Mouse (Mus musculus): ENCODE results near the gene Olfr693. TPM values are rescaled to one million over a fixed set of nuclear protein-coding genes. Genes with fewer than 3 reads are reported as not detected.
"Not testable (repeated sequence)": the region's sequence is repeated elsewhere in the genome, so short reads cannot be mapped to it uniquely, and the experiment has no call there.

Olfr693 gene
- not detected for total RNA-seq (2021)

DNA sequence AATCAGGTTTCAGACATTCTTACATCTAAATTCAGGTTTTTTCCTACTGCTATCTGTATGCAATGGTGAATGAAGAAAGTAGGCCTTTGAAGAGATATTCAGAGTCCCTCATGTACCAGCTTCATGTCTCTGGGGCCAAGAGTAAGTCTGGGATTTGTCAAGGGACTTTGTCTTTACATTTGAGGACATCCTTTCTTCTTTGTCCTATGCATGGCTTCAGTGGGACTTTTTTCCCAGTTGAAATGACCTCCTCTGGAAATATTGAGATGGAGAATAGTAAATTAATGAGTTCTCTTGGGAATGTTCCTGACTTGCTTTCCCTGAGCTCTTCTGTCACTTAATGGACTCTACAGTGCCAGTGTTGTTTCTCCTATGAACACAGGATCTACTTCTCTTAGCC lies at the start of gene Olfr693:
Gene Olfr693 (minus strand): TSS at position 101 of the 400 bp plus-strand sequence.
- intact Hi-C loops (cut with DNase I), result no loop called here
- no peak for DNase-seq

DNA sequence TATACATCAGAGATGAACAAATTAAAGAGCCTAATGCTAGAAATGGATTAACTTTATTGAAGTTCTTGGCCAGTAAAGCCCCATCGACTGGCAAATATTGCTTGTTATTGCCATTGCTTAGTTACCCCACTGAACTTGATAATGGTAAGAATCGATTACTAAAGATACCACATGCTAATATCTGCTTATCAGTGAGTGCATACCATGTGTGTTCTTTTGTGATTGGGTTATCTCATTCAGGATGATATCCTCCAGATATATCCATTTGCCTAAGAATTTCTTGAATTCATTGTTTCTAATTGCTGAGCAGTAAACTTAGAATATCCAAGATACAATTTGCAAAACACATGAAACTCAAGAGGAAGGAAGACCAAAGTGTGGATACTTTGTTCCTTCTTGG lies 45.3 kb upstream of the Olfr693 start:
- intact Hi-C loops (cut with DNase I); DNase-seq: not testable (repeated sequence)

DNA sequence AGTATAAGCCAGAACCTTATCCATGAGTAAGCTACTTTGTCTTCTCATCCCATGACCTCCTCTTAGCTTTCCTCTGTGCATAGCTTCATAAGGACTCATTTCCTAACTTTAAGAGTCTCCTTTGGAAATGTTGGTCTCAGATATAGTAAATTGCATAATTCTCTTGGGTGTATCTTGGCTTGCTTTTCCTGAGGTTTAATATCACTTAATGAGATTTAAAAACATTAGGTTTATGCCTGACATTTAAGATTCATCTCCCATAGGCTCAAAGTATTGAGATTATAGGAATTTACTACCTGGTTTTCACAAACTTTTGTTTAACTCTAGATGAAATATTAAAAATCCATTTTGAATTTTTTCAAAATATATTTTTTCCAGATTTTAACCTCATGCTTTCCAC lies 35.9 kb upstream of the Olfr693 start, which contains the start of gene Olfr695:
Gene Olfr695 (minus strand): TSS at position 101 of the 400 bp plus-strand sequence.
- intact Hi-C loops (cut with DNase I), result no loop called here

DNA sequence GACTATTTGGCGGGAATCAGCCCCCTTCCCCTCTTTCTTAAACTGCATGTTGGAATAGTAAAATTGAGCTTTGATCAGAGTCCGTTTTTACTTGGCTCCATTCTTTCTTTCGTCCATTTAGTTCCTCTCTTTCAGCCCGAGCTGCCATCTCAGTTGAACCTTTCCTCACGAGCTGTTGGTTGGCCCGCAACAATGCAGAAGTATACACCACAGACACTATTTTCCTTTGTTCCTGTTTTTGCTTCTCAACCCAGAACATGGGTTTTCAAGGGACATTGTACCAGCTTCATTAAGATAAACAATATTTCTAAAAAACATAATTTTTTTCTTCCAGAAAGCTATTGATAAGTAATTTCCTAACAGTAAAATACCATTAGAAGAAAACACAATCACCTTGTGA lies 31.1 kb upstream of the Olfr693 start:
- no peak for DNase-seq
- intact Hi-C loops (cut with DNase I), result no loop called here

More for the DNA sequence above, 35.9 kb upstream of the Olfr693 start, which contains the start of gene Olfr695:
- no peak for DNase-seq

DNA sequence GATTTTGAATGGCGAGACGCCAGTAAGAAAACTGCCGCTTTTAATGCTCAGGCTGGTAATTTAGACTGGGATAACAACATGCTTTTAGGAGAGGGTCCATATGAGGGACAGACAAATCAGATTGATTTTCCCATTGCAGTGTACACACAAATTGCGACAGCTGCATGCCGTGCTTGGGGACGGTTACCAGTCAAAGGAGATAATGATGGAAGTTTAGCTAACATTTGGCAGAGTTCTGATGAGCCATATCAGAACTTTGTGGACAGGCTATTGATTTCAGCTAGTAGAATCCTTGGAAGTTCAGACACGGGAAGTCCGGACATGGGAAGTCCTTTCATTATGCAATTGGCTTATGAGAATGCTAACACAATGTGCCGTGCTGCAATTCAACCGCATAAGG lies 27.3 kb upstream of the Olfr693 start:
- intact Hi-C loops (cut with DNase I); DNase-seq: not testable (repeated sequence)

DNA sequence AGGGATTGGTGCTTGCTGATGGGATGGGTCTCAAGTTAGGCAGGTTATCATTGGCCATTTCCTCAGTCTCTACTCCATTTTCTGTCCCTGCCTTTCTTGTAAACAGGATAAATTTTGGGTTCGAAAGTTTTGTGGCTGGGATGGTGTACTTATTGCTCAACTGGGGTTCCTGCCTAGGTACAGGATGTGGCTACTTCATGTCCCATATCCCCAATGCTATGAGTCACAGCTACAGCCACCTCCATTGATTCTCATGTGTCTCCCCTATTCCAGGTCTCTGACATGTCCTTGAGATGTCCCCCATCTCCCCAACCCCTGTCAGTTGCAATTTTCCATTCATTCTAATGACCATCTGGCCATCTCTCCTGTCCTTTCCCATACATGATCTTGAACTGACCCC lies 16.5 kb upstream of the Olfr693 start:
- intact Hi-C loops (cut with DNase I), result no loop called here
- no peak for DNase-seq

DNA sequence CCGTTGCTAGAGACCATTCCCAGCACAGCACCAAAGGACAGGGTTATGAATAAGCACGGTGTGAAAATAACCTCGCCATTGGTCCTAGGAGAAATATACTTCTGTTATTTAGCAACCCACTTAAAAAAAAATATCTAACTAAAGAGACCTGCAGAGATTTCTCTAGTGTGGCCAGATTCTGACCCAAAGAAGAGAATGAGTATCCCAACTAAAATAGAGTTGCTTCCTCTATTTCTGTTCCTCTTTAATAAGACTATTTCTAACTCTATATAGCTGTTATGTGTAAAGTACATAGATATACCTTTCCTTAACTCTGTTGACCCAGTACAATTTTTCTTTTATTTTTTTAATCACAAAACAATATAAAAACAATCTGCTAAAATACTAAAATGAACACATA lies 12.6 kb upstream of the Olfr693 start:
- intact Hi-C loops (cut with DNase I), result no loop called here
- no peak for DNase-seq

DNA sequence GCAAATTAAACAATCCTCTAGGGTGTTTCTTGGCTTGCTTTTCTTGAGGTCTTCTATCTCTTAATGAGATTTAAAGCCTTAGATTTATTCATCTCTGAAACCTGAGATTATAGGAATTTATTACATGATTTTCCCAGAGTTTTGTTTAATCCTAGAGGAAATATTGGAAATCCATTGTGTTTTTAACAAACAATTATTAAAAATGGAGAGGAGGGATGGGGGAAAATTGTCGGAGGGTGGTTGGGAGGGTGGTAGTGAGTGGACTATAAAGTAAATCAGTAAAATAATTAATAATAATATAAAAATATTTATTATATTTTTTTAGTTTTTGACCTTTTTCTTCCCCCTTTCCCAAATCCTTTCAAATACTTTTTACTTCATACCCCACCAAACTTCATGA lies 11.3 kb upstream of the Olfr693 start, which contains the start of gene Olfr694:
Gene Olfr694 (minus strand): TSS at position 101 of the 400 bp plus-strand sequence.
- intact Hi-C loops (cut with DNase I), result no loop called here
- no peak for DNase-seq

DNA sequence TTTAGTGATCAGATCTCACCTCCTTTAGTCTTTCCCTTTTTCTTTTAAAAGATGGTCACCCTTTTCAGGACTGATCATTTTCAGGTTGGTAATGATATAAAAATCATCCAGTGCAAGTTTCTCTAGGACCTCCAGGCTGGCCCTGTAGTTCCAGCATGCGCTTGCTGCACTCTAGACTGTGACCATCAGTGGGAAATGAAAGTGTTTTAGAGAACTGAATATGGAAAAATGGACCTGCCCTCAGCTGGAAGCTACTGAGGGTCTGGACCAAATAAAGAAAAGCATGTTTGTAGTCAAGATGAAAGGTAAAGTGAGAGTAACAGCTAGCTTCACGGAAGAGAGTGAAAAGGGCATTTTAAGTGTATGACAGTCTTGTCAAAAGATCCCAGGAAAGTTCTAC lies 5.0 kb upstream of the Olfr693 start:
- no peak for DNase-seq
- intact Hi-C loops (cut with DNase I), result no loop called here

DNA sequence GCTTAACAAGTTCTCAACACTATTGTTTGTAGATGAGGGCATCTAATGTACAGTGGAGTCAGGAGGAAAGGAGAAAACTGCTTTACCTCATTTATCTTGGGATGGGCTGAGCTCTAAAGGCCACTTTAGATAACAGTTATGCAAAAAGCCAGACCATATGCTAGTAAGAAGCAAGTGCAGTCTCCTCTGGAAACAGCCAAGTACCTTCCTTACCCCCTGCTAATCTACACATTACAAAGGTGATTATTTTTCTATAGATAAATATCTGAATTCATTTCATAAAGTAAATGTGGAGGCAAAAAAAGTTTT lies 28.1 kb downstream of the Olfr693 start:
- intact Hi-C loops (cut with DNase I), result no loop called here
- no peak for DNase-seq

DNA sequence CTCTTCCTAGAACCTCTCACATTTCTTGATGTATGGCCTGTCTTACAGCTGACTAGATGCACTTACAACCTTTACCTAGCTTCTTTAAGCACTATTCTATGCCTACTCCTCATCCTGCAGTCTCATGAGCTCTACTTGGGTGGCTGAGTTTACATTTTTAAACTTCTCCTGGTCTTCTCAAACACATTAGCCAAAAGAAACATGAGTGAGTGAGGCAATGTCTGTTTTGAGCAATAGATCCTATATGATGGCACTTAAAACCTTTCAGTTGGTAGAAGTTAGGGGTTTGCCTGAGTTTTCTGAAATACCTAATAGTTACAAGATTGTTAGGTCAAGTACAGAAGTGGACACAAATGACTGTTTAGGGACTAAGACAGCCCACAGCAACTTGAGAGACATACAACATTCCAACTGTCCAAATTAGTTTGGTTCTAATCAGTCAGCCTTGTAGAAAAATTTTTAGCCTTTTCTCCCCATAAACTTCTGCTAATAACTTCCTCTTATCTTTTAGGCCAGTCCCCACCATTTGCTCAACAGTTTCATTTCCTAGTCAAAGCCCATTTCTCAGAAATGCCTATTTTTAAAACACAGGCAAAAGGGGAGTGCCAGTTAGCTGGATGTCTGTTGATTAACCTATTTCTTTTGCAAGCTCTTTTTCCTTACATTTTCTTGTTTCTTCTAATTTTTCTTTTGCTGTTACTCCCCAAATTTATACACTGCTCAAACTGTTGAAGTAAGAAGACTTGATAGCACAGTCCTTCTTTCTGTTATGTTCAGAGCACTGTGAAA lies 28.6 kb downstream of the Olfr693 start:
- intact Hi-C loops (cut with DNase I), result no loop called here
- no peak for DNase-seq

DNA sequence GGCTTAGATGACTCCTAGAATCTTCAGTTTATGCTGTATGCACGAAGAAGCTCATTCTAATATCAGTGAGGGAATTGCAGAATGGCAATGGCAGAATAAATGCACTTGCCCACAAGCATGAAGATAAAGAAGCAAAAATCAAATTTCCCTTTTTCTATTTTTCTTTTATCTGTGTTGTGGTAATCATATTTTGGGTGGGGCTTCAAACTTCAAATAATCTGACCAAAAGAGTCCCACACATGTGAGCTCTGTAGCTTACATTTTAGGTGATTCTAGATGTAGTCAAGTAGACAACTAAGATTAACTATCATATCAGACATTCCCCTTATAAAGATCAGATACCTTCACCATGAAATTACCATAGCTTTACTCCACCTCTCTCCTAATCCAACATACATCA lies 30.6 kb downstream of the Olfr693 start:
- DNase-seq, result no peak
- intact Hi-C loops (cut with DNase I), result no loop called here

DNA sequence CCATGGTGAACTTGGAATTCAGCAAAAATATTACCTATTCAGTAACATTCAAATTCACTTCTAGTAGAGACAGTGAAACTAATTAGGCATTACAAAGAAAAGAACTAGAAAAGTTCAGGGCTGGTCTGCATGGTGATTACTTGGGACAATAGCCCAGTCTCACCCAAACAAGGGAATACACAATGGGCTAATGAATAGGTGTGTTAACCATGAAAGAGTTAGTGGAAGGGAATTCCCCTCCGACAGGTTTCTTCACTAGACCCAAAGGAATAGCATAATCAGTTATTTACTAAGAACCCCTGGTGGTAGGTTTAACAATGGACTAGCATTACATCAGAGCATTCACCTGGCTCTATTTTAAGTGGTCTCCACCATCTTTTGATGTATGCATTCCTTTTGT lies 35.1 kb downstream of the Olfr693 start:
- no peak for DNase-seq
- intact Hi-C loops (cut with DNase I), result no loop called here

DNA sequence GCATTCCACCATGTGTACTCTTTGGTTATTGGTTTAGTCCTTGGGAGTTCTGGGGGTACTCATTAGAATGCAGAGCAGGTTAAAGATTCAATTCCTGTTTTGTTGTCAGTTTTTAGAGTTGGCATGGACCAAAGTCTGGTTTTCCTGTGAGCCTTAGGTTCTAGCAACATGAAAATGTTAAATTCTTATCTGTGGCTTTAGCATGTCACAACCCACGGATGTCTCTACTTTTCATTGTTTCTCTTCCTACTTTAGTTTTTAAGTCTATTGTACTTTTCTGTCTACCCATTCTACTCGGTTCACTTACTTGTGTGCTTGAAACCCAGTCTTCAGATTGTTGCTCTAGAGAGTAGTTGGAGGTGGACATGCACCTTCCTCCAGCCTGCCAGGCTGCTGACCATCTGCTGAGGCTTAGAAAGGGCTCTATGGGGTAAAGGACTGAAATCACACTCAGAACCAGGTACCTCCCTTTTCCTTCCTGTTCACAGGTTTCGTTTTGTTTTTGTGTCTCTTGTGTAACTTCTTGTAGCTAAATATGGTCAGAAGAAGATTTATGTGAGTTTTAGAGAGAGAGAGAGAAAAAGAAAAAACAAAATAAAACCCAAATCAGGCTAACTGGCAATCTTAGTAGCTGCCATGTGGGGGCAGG lies 36.0 kb downstream of the Olfr693 start:
- intact Hi-C loops (cut with DNase I), result no loop called here
- DNase-seq, result no peak

DNA sequence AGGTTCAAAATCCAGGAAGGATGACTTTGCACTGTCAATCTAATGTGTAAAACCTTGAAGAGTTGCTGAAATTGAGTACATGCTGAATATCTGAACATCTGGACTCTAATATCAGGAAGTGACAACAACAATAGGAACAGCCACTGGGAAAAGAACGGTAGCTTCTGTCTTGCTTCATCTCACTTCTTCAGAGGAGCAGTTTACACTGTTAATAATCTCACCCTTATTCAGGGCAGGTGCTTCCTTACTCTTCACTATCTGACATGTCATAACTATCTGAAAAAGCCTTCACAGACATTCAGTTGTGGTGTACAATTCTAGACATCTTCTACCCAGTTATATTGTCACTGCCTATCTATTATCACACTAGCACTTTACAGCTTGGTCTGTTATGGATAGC lies 39.5 kb downstream of the Olfr693 start:
- DNase-seq, result no peak
- intact Hi-C loops (cut with DNase I), result no loop called here

DNA sequence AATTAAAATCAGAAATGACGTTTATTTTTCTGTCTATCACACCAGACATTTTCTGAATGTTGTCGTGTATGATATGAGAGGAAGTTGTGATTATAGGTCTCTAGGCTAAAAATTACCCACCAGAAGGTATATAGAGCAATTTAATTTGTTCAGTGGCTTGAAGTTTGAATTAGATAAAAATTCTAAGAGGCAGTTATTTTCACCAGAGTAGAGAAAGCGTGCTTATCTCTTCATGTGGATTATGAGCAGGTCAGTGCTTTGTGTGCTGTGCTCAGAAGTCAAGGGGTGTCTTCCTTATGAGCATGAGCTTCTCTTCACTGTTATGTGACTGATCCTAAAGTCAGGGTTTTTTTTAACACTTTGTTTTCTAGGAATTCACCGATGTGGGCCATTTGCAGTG lies 44.8 kb downstream of the Olfr693 start:
- intact Hi-C loops (cut with DNase I), result no loop called here
- no peak for DNase-seq

Other genes with a start within 250 kb of the Olfr693 start
- not detected for gene Olfr694, start 11.2 kb upstream of the Olfr693 start, total RNA-seq (2021)
- gene Olfr695, start 35.8 kb upstream of the Olfr693 start, total RNA-seq (2021), result not detected
- not detected for gene Olfr697, start 61.9 kb upstream of the Olfr693 start, total RNA-seq (2021)
- not detected for gene Olfr698, start 74.8 kb upstream of the Olfr693 start, total RNA-seq (2021)
- gene Olfr699, start 112.6 kb upstream of the Olfr693 start, total RNA-seq (2021), result not detected
- not detected for gene Olfr700, start 128.2 kb upstream of the Olfr693 start, total RNA-seq (2021)
- gene Olfr701, start 133.5 kb upstream of the Olfr693 start, total RNA-seq (2021), result not detected
- gene Olfr702, start 153.3 kb upstream of the Olfr693 start, total RNA-seq (2021), result not detected
- gene Olfr703, start 162.8 kb upstream of the Olfr693 start, total RNA-seq (2021), result not detected
- gene Olfr704, start 182.6 kb upstream of the Olfr693 start, total RNA-seq (2021), result not detected
- not detected for gene Olfr705, start 196.3 kb upstream of the Olfr693 start, total RNA-seq (2021)
- gene Olfr706, start 207.6 kb upstream of the Olfr693 start, total RNA-seq (2021), result not detected
- not detected for gene Olfr707, start 220.7 kb upstream of the Olfr693 start, total RNA-seq (2021)
- not detected for gene Olfr1532-ps1, start 227.4 kb upstream of the Olfr693 start, total RNA-seq (2021)

All from heart, postnatal 36 days (tissue).